Mouse (Mus musculus) intestine, postnatal 0 days (tissue): ENCODE measurements around the gene Hdac9. TPM values are rescaled to one million over a fixed set of nuclear protein-coding genes. Genes with fewer than 3 reads are reported as not detected.

Experiments
- ATAC-seq: fragments of 200-750 bp; cut with Nextera tagmentation; 2 replicates; pipeline ENCODE4 v1.8.0; 2017; ENCODE audit warnings: mild to moderate bottlenecking, moderate TSS enrichment, moderate library complexity
- H3K27ac ChIP-seq: fragments of 300-500 bp; sonication (generic); 2 replicates; pipeline ENCODE4 v1.5.1; 2014; ENCODE audit warnings: mild to moderate bottlenecking, low read depth, low read length, moderate library complexity
- H3K27me3 ChIP-seq: fragments of 300-500 bp; sonication (generic); replicated peaks from 2 replicates; pipeline ENCODE4 v1.6.1; 2014; ENCODE audit warnings: low read length, mixed read lengths; ENCODE audit not compliant: control insufficient read depth, insufficient read depth
- H3K36me3 ChIP-seq: fragments of 300-500 bp; sonication (generic); 2 replicates; pipeline ENCODE4 v1.6.1; 2014; ENCODE audit warnings: mild to moderate bottlenecking, moderate library complexity; ENCODE audit not compliant: control insufficient read depth, insufficient read depth
- H3K4me1 ChIP-seq: fragments of 300-500 bp; sonication (generic); replicated peaks from 2 replicates; pipeline ENCODE4 v1.6.1; 2014; ENCODE audit warnings: antibody characterized with exemption, low read length, mixed read lengths; ENCODE audit not compliant: control insufficient read depth, insufficient read depth
- H3K4me2 ChIP-seq: fragments of 300-500 bp; sonication (generic); replicated peaks from 2 replicates; pipeline ENCODE4 v1.6.1; 2014; ENCODE audit warnings: low read depth, mild to moderate bottlenecking, moderate library complexity
- H3K4me3 ChIP-seq: fragments of 300-500 bp; sonication (generic); 2 replicates; pipeline ENCODE4 v1.5.1; 2014; ENCODE audit warnings: low read depth, low read length
- H3K9ac ChIP-seq: fragments of 300-500 bp; sonication (generic); 2 replicates; pipeline ENCODE4 v1.6.1; 2014; ENCODE audit warnings: mild to moderate bottlenecking, low read depth, low read length
- H3K9me3 ChIP-seq: fragments of 300-500 bp; sonication (generic); 2 replicates; pipeline ENCODE4 v1.6.1; 2016; ENCODE audit warnings: mixed run types; ENCODE audit not compliant: control insufficient read depth
- CTCF ChIP-seq: sonication (generic); IDR thresholded peaks from 2 replicates; pipeline ENCODE4 v1.5.1; 2016; ENCODE audit warnings: low read depth, mild to moderate bottlenecking, control low read depth, antibody characterized with exemption, moderate library complexity
- WGBS: fragments of 180-500 bp; shearing (Covaris S2); extraction: QIAGEN DNeasy Blood & Tissue Kit; methylation state at CpG from one replicate; pipeline ENCODE4 v1.1.7; 2014; 5-methylcytosine and 5-hydroxymethylcytosine counted together
- polyA plus RNA-seq: library from polyadenylated mRNA; unstranded; fragments of >200 nt; fragmentation: Nextera tagmentation; extraction: Ambion mirVana; gene quantifications from 2 replicates; pipeline ENCODE4 v1.2.1, GENCODE M21; 2015

Hdac9 gene
- polyA plus RNA-seq, 1 experiment from 2014 or later, result 1.4 TPM

DNA sequence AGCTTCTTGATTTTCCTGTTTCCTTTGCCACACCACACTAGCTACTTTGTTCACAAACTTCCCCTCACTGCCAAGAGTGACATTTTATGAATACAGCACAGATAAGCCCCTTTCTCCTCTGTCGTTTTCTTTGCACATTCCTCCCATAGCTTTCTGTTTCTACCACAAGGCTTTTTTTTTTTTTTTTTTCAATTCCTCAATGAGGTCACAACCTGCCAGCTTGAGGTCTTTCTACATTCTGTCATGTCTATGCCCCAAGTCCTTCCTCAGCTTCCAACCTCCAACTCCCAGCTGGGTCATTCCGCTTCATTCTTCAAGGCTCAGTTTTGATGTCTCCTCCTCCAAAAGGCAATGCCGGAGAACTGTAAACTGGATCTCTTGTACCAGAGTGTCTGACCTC lies 611.4 kb downstream of the Hdac9 start:
- no peak for TF ChIP-seq CTCF
- Histone ChIP-seq H3K4me1 (no peaks in the 10 kb centered on the region), H3K36me3 (no peaks in the 10 kb centered on the region), H3K9ac (no peak overlapping the region), H3K4me3 (no peak overlapping the region), H3K4me2 (no peak overlapping the region), H3K27me3 (no peaks in the 10 kb centered on the region), H3K27ac (no peak overlapping the region), H3K9me3 (no peaks in the 10 kb centered on the region)
- 57% methylated on average over 3 of the region's 3 CpGs for WGBS
- no peak for ATAC-seq

- no peak overlapping the region for H3K4me2 ChIP-seq
- no peak for TF ChIP-seq CTCF
- H3K27me3 ChIP-seq, result no peaks in the 10 kb centered on the region
- no peak overlapping the region for H3K4me3 ChIP-seq
- H3K9me3 ChIP-seq, result no peaks in the 10 kb centered on the region
- no peaks in the 10 kb centered on the region for H3K36me3 ChIP-seq
- no peak overlapping the region for H3K27ac ChIP-seq
- H3K9ac ChIP-seq, result no peak overlapping the region
- ATAC-seq, result no peak
- WGBS, result 87% methylated on average over 7 of the region's 7 CpGs
- no peaks in the 10 kb centered on the region for H3K4me1 ChIP-seq
These were observed 624.5 kb downstream of the Hdac9 start for GRCm38 (mm10) chr12:34292346-34292745.

DNA sequence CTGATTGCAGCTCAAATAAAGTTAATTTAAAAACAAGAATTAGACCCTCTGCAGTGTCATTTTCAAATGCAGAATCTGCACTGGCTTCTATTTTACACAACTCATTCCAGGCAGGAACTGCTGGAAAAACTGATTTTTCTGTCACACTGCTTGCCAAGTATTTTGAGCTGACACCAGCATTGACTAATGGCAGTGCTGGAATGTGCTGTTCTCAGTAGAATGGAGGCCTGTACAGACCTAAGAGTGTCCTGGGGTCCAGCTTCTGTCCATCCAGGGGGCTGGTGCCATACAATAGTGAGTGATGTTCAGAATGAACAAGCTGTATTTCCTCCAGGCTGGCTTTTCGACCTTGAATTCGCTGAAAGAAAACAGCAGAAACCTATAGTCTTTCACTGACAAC lies 629.7 kb downstream of the Hdac9 start:
- no peaks in the 10 kb centered on the region for H3K4me1 ChIP-seq
- no peak overlapping the region for H3K9ac ChIP-seq
- H3K4me3 ChIP-seq, result no peak overlapping the region
- H3K4me2 ChIP-seq, result no peak overlapping the region
- 68% methylated on average over 2 of the region's 2 CpGs for WGBS
- H3K36me3 ChIP-seq, result no peaks in the 10 kb centered on the region
- no peak overlapping the region for H3K27ac ChIP-seq
- ATAC-seq, result no peak
- no peaks in the 10 kb centered on the region for H3K27me3 ChIP-seq
- H3K9me3 ChIP-seq, result no peaks in the 10 kb centered on the region
- TF ChIP-seq CTCF, result no peak

GRCm38 (mm10) chr12:34284888-34285287 lies 632.0 kb downstream of the Hdac9 start:
- H3K4me2 ChIP-seq, result no peak overlapping the region
- H3K27me3 ChIP-seq, result no peaks in the 10 kb centered on the region
- no peak overlapping the region for H3K9ac ChIP-seq
- no peaks in the 10 kb centered on the region for H3K36me3 ChIP-seq
- no peak overlapping the region for H3K4me3 ChIP-seq
- TF ChIP-seq CTCF, result no peak
- no peak overlapping the region for H3K27ac ChIP-seq
- peak; percentile 90 for ATAC-seq
- no peaks in the 10 kb centered on the region for H3K9me3 ChIP-seq
- H3K4me1 ChIP-seq, result no peaks in the 10 kb centered on the region

GRCm38 (mm10) chr12:34284396-34284795 lies 632.5 kb downstream of the Hdac9 start:
- WGBS, result 74% methylated on average over 3 of the region's 3 CpGs
- Histone ChIP-seq H3K4me2 (no peak overlapping the region), H3K4me1 (no peaks in the 10 kb centered on the region), H3K27me3 (no peaks in the 10 kb centered on the region), H3K9ac (no peak overlapping the region), H3K9me3 (no peaks in the 10 kb centered on the region), H3K4me3 (no peak overlapping the region), H3K36me3 (no peaks in the 10 kb centered on the region), H3K27ac (no peak overlapping the region)
- ATAC-seq, result peak; percentile 90
- TF ChIP-seq CTCF, result no peak

DNA sequence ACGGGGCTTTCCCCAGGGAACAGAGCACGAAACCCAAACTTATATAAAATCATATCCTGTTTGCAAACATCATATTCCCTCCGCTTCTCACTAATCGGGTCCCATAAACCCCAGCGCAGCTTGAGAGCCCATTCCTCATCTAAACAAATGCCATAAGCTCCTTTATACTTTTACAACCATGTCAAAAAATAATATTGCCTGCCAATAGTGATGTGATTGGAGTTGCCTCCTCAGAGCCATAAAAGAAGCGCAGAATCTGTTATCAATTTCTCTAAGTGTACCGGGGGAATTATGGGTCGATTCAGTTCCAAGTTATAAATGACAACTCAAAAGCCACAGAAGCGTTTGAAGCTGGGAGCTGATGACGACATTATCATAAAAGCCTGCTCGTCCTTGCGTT lies 638.1 kb downstream of the Hdac9 start:
- 72% methylated on average over 12 of the region's 12 CpGs for WGBS
- no peaks in the 10 kb centered on the region for H3K9me3 ChIP-seq
- no peaks in the 10 kb centered on the region for H3K36me3 ChIP-seq
- TF ChIP-seq CTCF, result no peak
- no peaks in the 10 kb centered on the region for H3K27me3 ChIP-seq
- no peak overlapping the region for H3K27ac ChIP-seq
- no peak overlapping the region for H3K4me3 ChIP-seq
- no peak for ATAC-seq
- H3K4me1 ChIP-seq, result no peaks in the 10 kb centered on the region
- no peak overlapping the region for H3K9ac ChIP-seq
- H3K4me2 ChIP-seq, result no peak overlapping the region

DNA sequence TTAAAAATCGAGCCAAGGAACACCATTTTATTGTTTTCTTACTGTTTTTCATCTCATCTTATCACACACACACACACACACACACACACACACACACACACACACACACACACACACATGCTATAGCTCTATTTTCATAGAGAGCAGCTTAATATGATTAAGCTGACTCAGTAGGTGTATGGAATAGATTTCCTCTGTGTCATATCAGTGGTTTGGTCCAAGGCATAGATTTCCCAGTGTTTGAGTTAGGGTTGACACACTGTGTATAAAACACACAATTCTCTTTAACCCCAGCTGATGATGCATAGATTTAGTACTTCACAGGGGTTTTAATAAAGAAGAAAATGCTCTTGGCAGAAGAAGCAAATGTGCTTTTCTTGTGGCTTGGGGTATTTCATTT lies 643.1 kb downstream of the Hdac9 start:
- no peaks in the 10 kb centered on the region for H3K4me1 ChIP-seq
- H3K4me3 ChIP-seq, result no peak overlapping the region
- TF ChIP-seq CTCF, result no peak
- no peak overlapping the region for H3K27ac ChIP-seq
- 66% methylated on average over 1 of the region's 1 CpGs for WGBS
- H3K36me3 ChIP-seq, result no peaks in the 10 kb centered on the region
- H3K27me3 ChIP-seq, result no peaks in the 10 kb centered on the region
- H3K4me2 ChIP-seq, result no peak overlapping the region
- H3K9me3 ChIP-seq, result no peaks in the 10 kb centered on the region
- no peak for ATAC-seq
- no peak overlapping the region for H3K9ac ChIP-seq
